Mouse (Mus musculus) adrenal gland, adult 2 months (tissue): Measurements from ENCODE around the gene Eef1a2. TPM values are rescaled to one million over a fixed set of nuclear protein-coding genes. Genes with fewer than 3 reads are reported as not detected.

Source experiments
- DNase-seq: peaks from one replicate; pipeline ENCODE4 v3.0.0; 2021
- polyA plus RNA-seq: library from polyadenylated mRNA; depleted of rRNA; stranded (reverse); fragments of >200 nt; gene quantifications from 2 replicates; pipeline ENCODE4 v1.2.3, GENCODE M21; 2012
- total RNA-seq, 2 experiments: library from RNA; stranded (reverse); gene quantifications; 2 replicates each; pipeline ENCODE4 v1.2.3; 2021

The Eef1a2 gene
- total and polyA plus RNA-seq, 3 experiments, result 30.4 to 65.9 (median 44.0) TPM

DNA sequence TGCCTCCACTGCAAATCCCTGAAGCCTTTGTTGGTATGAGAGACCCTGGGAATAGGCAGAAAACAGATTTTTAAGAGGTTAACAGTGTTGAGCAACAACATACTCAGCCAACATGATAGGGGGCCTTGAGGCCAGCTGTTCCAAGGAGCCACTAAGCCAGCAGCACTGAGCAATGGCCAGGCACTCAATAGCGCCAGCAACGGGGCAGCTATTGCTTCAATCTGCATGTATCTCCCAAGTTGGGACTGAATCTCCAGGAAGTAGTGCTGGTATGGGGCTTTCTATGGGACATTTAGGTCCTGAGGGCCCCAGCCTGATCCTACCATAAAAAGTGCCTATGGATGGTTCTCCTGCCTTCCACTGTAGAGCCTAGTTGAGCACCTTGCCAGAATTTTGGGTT, 1.7 kb upstream of the Eef1a2 start:
- peak; percentile 42 for DNase-seq

DNA sequence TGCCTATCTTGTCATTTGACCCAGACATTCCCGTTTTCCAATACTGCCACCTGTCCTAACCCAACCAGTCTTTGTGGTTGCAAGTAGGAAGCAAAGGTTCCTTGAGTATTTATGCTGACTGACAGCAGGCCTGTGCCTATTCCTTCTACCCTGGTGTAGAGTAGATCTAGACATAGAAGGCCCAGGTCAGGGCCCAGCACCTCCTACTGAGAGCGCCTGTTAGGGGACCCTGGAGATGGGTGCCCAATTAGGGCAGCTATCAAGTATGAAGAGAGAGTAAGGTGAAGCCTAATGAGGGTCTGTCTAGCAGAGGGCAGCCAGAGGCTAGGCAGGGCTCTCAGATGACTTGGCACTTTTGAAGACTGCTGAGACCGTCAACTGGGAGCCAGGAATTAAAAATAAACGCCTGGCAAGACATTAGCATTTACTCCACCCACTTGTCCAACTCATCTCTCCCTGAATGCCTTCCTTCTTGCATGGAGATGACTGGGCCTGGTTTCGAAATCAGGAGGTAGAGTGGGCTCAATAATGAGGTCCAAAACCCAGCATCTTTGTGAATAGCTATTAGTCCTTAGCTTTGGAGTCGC, 995 bp upstream of the Eef1a2 start:
- no peak for DNase-seq

DNA sequence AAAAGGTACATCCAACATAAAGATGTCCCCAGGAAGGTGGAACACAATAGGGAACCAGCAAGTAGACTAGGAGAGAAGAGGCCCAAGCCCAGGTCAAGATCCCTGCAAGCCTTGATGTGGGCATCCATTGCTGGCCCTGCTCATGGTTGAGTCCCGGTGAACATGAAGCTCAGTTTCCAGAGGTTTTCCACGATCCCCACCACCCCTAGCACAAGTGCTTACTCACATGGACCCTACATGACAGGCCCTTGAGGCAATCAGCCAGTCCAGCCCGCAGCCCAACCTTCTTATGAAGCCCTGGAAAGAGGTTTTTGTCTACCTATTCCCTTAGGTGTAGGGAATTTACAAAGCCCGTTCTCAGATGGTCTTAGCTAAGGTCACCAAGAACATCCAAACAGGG, 366 bp upstream of the Eef1a2 start:
- no peak for DNase-seq

DNA sequence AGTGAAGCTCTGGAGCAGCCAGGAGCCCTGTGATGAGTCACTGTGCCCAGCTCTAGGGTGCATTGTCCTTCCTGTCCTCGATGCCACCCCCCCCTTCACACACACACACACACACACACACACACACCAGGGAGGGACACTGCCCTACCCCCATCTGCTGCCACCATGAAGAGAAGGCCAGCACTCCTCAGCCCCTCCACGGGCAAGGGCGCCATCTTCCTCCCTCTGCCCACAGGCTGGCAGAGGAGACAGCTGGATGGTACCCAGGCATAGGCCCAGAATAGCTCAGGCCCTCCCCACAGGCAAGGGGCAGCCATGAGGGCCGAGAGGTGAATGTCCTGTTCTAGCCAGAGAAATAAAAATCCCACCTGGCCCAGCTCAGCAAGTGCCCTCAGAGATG, 1.0 kb downstream of the Eef1a2 start:
- DNase-seq, result peak; percentile 43

DNA sequence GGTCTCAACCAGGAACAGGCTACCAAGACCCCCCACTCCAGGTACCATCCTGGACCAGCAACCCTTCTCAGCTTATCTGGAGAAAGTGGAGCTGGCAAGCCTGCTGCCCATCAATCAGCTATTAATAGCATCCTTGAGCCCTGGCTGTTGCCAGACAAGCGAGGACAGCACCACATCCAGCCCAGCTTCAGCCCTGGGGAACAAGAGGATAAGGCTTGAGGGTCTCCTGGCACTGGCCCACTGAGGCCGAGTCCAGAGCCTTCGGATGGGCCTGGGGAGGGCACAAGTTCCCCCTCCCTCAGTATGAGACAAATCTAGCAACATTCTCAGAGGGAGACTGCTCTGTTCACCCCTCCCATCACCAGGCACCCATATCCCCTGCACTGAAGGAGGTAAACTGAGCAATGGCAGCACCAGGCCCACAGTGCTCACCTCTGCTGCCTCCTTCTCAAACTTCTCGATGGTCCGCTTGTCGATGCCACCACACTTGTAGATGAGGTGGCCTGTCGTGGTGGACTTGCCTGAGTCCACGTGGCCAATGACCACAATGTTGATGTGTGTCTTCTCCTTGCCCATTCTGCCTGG, 1.9 kb downstream of the Eef1a2 start:
- no peak for DNase-seq

DNA sequence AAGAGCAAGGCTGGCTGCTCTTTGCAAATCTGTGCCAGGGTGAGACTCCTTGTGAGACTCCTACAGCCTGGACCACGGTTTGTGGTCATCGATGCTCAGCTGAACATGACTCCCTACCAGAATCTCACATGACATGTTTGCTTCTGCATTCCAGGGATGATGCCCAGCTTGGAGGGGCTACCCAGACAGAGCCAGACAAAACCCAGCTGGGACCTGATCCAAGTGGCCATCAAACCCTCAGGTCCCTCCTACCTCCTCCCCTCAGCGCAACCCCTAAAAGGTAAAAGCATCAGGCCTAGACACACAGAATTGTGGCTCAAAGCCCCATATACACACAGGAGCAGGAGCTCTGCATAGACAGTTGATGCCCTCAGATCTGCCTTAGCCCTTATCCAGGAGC, 2.5 kb downstream of the Eef1a2 start:
- DNase-seq, result no peak

DNA sequence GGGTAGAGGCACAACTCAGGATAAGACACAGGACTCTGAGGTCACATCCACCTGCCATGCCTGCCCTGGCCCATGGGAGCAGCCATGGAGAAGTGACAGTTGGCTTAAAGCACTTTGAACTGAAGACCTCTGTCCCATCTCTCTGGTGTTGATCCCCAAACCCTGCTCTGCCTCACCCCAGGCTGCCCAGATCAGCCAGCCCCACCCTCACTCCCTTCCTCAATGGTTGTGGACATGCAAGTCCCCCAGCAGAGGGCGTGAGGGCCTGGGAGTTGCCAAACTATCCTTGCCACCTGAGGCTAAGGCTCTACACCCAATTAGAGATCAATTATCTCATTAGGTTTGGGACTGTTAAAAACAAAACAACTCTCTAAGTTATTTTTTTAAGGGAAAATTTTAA, 3.0 kb downstream of the Eef1a2 start:
- DNase-seq, result no peak

DNA sequence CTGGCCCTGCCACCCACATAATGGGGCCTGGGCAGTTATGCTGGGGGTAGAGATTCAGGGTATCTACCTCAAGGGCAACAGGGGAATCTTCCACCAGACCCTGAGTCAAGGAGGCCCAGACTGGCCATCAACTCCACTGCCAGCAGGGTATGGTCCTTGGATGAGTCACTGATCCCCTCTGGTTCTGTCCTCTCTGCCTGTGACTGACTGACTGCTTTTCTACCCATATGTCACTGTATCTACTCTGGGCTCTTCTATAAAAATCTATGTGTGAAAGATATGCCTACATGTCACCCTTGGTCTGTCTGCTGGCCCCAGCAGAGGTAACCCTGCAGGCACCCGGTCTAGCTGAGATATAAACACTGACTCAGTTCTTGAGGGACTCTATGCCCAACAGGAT, 3.7 kb downstream of the Eef1a2 start:
- no peak for DNase-seq

DNA sequence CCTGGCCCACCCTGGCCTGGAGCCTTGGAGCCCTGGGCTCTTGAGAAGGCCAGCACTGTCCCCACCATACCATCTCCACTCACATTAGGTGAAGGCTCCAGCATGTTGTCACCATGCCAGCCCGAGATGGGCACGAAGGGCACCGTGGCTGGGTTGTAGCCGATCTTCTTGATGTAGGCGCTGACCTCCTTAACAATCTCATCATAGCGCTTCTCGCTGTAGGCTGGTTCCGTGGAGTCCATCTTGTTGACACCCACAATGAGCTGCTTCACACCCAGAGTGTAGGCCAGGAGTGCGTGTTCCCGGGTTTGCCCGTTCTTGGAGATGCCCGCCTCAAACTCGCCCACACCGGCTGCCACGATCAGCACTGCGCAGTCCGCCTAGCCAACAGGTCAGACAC, 4.1 kb downstream of the Eef1a2 start:
- no peak for DNase-seq

DNA sequence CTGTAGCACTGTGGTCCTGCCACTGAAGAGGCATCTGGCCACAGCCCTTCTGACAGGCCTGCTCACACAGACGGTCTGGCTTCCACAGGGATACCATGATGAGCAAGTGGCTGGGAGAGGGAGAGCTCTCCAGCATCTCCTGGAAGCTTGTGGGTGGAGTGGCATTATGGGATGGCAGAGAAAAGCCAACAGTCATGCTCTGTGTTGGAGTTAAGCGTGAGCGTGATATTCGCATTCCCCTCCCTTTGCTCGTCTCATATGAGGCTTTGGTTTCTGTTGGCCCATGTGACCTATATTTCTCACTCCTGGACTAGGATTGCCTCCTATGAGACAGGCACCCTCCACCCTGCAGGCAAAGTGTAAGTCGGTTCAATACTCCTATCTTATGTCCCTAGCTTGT, 6.5 kb downstream of the Eef1a2 start:
- no peak for DNase-seq

DNA sequence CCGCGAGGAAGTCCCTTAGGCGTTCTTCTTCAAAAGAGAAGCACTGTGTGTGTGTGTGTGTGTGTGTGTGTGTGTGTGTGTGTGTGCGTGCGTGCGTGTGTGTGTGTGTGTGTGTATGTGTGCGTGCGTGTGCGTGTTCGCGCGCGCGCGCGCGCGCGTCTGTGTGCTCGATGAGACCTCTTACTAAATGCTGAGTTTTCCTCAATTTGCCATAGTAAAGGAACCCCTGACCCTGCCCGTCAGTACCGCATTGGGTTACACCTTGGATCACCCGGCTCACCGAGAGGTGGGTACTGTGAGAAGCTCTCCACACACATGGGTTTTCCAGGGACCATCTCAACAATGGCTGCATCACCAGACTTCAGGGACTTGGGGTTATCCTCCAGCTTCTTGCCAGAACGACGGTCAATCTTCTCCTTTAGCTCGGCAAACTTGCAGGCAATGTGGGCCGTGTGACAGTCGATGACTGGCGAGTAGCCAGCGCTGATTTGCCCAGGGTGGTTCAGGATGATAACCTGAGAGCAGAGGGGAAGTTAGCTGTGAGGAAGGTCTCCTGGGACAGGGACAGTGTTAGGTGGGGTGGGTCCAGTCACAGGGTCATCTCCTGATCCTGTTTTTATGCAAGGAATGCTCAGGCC, 8.4 kb downstream of the Eef1a2 start:
- no peak for DNase-seq

DNA sequence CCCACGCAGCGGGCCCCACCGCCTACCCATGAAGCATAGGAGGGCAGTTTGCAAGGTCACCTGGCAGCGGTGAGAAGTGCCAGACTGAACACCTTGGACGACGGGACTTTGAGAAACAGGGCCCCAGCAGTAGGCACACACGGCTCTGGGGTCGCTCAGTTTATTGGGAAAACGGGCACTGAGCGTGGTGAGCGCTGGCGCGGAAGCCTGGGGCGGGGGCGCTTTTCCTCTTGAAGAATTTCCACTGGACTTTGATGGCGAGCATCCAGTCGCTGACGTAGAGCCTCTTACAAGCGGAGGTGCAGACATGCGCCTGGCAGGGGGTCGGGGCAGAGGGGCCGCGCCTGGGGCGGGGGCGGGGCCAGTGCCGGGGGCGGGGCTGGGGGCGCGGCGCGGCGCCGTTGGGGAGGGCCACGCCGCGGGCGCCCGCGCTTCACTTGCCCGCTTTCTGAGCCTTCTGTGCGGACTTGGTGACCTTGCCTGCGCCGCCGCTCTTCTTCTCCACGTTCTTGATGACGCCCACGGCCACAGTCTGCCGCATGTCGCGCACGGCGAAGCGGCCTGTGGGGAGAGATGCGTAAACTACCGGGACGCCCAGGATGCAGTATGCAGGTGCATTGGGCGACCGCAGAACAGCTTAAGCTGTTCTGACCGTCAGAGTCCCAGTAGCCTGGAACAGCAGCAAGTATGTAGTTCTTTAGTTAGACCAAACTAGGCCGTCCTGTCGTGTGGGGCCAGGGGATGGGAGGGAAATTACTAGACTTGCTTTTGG, 9.1 kb downstream of the Eef1a2 start:
- peak; percentile 40 for DNase-seq

DNA sequence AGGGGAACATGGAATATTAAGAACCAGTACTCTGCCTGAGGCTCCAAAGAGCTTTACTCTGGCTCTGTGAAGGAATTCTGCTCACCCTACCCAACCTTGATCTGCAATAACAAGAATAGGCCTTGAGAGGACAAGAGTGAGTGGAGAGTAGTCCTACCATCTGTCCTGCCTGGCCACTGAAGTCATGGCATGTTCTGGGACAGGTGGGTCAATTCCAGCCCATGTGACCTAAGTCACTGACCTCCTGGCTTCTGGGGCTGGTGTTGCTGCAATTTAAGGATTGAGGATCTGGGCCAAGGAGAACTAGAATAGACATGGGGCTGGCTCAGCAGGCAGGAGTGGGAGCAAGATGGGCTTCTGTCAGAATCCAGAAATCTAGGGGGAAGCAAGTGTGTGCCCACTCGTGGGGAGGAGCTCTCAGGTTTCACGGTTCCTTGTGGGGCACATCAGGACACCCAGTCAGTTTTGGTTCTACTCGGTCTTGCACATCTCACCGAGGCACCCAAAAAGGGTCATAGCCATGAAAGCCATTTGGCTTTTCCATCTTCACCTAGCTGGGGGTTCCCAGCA, 9.8 kb downstream of the Eef1a2 start:
- DNase-seq, result no peak

DNA sequence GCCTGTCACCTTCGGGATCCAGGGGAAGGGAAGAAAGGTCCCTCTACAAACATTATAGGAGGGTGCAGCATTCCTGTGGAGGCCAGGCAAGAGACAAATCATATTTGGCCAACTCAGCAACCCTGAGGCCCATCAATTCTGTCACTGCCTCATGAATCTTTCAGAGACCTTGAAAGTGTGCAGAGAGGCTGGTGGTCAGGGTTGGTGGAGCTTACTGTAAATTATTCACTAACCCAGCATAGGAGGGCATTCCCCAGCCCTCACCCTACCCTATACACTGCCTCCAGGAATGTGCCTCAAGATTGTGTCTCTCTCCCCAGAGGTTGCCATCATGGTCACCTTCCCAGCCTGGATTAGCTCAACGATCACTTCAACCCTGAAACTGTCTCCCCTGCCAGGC, 12.1 kb downstream of the Eef1a2 start:
- DNase-seq, result peak; percentile 43

DNA sequence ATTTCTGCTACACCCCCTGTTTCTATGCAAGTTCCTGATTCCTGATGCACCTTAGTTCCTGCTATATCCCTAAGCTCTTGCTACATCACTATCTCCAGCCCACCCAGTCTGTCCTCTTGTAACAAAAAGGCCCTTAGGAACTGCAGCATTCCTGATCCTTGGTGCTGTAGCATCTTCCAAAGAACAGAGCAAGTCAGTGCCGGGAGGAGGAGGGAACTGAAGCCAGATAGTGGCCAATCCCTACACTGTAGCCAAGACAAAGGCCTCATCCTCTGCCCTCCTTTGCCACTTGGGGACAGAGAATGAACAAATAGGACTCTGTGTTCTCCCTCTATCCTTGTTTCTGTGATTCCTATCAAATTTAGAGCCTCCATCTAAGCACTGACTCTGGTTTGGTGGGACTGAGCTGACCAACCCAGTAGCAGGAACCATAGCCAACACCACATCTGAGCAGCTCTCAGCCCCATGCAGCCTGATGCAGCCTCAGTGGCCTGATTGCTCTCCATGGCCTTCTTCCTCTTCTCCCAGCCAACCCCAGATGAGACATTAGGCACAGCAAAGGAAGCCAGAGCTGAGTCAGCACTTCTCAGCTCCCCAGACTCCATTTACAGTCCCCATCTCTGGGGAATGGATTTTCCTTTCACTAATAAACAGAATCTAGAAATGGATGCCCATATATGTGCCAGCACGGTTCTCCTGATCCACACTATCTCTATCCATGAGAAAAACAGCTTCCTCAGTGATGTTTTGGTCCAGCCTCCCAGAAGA, 13.1 kb downstream of the Eef1a2 start:
- no peak for DNase-seq

DNA sequence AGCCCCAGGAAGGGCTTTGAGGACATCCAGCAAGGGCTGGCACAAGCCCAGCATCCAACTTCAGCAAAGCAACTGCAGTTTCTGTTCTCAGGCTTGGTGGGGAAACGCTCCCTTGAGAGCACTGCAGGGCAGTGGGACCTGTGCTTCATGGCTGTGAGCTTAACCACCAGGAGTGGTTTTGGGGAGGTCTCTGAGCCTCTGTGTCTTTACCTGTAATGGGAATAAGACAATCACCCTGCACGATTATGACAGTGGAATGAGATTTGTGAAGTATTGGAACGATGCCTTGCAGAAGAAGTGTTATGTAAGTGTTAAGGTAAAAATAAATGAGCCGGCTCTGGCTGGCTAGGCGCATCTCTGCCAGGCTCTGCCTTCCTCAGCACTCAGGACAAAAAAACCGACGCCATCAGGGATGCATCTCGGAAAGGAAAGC, 14.1 kb downstream of the Eef1a2 start:
- DNase-seq, result no peak

DNA sequence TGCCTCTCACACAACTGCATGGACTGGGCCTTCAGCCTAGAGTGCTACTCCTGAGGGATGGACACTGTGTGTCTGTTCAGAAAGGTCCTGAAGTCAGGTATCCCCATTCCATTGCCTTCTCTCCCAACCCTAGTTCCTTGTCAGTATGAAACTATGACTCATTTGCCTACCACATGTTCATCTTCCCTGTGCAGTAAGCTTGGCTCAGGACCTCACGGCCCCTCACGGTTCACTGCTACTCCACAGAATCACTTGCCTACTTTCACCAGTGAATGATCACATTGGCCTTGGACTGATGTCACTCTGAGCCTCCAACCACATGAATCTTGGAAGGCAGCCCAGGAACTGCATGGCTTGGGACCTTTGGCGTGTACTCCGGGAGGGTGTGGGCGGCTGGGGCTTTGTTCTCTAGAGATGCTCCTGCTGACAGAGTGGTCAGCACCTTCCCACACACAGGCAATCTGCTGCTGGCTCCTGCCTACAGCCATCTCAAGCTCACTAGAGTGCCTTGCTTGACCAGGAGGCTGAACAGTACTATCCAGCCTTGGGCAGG, 17.1 kb downstream of the Eef1a2 start:
- peak; percentile 71 for DNase-seq

DNA sequence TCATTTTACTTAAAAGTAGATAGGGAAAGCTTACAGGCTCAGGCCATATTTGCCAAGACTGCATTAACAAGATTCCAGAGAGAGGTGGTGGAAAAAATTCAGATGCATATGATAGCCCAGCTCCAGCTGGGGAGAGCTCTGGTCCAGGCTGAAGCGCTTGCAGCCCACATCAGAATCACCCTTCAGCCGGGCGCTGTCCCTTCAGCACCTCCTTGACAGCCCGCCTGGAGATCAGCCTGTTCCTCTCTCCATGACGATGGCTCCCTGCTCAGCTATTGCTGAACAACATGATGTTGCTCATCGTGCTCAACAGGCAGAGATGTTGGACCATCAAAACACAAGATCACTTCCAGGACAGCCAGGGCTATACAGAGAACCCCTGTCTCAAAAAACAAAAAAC, 19.9 kb downstream of the Eef1a2 start:
- DNase-seq, result peak; percentile 59

DNA sequence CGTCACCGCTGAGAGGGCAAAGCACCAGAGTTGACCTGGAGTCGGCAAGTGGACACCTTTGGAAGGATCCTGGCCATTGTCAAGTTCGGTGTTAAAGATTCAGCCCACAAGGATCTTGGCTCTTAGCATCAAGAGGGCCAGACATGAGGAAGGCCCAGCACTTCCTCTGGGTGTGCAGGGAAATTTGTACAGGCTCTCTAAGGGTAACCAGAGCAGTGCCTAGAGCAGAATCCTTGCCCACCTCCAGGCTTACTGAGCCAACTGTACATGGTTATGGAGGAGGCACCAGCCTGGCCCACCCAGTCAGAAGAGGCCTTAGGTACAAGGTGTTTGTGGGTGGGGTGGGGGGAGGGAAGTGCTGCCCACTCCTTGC, 21.4 kb downstream of the Eef1a2 start:
- no peak for DNase-seq

DNA sequence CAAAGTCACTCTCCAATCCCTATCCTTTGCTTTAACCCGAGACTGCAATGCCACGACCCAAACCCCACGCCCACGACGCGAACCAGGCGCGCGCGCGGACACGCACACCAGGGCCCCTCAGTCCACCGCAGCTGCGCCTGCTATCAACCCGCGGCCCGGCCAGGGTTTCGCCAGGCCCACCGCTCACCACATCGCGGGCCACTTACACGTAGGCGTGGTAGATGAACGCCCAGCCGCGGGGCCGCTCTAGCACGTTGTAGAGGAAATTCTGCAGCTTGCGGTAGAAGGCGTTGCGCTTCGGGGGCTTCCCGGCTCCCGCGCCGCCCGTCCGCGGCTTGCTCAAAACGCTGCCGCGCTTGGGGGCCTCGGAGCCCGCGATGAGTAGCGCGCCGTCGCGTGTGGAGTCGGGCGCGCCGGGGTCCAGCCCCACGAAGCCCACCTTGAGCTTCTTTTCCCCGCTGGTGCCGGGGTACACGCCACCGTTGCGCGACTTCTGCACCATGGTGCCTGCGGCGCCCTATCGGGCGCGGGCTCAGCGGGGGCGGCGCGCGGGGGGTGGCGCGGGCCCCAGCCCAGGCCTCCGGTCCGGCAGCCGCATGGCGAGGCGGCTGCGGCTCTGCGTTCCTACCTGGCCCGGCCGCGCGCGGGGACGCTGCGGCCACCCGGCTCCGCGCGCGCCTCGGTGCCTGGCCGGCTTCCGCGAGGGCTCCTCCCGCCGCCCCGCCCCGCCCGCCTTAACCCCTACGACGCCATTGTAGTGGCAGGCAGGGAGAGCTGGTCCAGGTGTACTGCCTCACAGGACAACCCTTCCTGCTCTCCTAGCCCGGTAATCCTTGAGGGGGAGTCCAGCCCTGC, 22.0 kb downstream of the Eef1a2 start, which contains the start of gene Kcnq2:
TSS of gene Kcnq2 (minus strand) at position 710 of the 855 bp plus-strand sequence.
- DNase-seq, result no peak
